Mouse (Mus musculus) E14TG2a.4 (cell line): ENCODE data around the gene Sept1.

ENCODE experiments used
- H3K27me3 ChIP-seq: 2 replicates; pipeline ENCODE4 v1.6.1; 2014; ENCODE audit warnings: low read length, control low read depth; ENCODE audit not compliant: insufficient read depth
- H3K36me3 ChIP-seq: 2 replicates; pipeline ENCODE4 v1.6.1; 2014; ENCODE audit warnings: low read length, control low read depth; ENCODE audit not compliant: insufficient read depth
- H3K4me1 ChIP-seq: replicated peaks from 2 replicates; pipeline ENCODE4 v1.6.1; 2014; ENCODE audit warnings: low read depth, low read length, control low read depth
- H3K4me3 ChIP-seq: replicated peaks from 2 replicates; pipeline ENCODE4 v1.5.1; 2014; ENCODE audit warnings: mild to moderate bottlenecking, low read length
- H3K9me3 ChIP-seq: 2 replicates; pipeline ENCODE4 v1.6.1; 2014; ENCODE audit warnings: low read length, control low read depth
- CTCF ChIP-seq: conservative IDR thresholded peaks from 2 replicates; pipeline ENCODE4 v1.5.1; 2014; ENCODE audit warnings: low read length
- NANOG ChIP-seq: IDR thresholded peaks from 2 replicates; pipeline ENCODE4 v1.6.1; 2014; ENCODE audit warnings: borderline replicate concordance, low read length, mixed read lengths
- POU5F1 ChIP-seq: IDR thresholded peaks from 2 replicates; pipeline ENCODE4 v1.6.1; 2014; ENCODE audit warnings: low read length, borderline replicate concordance

Gene Sept1

DNA sequence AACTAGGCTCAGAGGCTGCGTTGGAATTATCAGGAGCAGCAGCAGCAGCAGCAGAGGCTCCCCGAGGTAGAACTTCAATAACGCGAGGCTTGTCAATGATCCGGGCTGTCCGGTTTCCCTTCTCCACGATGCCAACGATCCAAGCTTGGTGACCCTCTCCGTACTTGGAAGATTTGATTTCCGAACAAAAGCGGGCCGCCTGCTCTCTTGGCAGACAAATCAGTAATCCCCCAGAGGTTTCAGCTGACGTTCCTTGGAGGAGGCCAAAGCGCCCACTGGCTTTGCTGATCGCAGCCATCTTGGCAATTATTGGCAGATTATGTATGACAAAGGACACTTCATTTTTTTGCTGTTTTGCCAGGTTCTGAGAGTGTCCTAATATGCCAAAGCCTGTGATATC lies 39.6 kb upstream of the Sept1 start:
- H3K4me1 ChIP-seq, result peaks cover 61% of the 10 kb centered on the region
- H3K4me3 ChIP-seq, result peak overlapping the region; percentile 98
- TF ChIP-seq CTCF, result no peak
- TF ChIP-seq NANOG, result no peak
- H3K27me3 ChIP-seq, result no peaks in the 10 kb centered on the region
- H3K36me3 ChIP-seq, result peaks cover 30% of the 10 kb centered on the region
- H3K9me3 ChIP-seq, result peaks cover 3% of the 10 kb centered on the region; the same call in 1 of the 2 replicates

GRCm38 (mm10) chr7:127271093-127271492 lies 38.2 kb upstream of the Sept1 start:
- no peaks in the 10 kb centered on the region for H3K27me3 ChIP-seq
- H3K9me3 ChIP-seq, result peaks cover 3% of the 10 kb centered on the region; the same call in 1 of the 2 replicates
- H3K4me3 ChIP-seq, result peak overlapping the region; percentile 98
- H3K36me3 ChIP-seq, result peaks cover 30% of the 10 kb centered on the region
- TF ChIP-seq POU5F1, result no peak
- TF ChIP-seq CTCF, result no peak
- TF ChIP-seq NANOG, result no peak
- peaks cover 48% of the 10 kb centered on the region for H3K4me1 ChIP-seq

- no peak overlapping the region for H3K4me3 ChIP-seq
- H3K9me3 ChIP-seq, result peaks cover 3% of the 10 kb centered on the region; the same call in 1 of the 2 replicates
- H3K27me3 ChIP-seq, result no peaks in the 10 kb centered on the region
- peaks cover 30% of the 10 kb centered on the region for H3K36me3 ChIP-seq
- peaks cover 44% of the 10 kb centered on the region for H3K4me1 ChIP-seq
- TF ChIP-seq POU5F1 (no peak), NANOG (no peak), CTCF (no peak)
Observed at GRCm38 (mm10) chr7:127270666-127271065, 37.7 kb upstream of the Sept1 start.

DNA sequence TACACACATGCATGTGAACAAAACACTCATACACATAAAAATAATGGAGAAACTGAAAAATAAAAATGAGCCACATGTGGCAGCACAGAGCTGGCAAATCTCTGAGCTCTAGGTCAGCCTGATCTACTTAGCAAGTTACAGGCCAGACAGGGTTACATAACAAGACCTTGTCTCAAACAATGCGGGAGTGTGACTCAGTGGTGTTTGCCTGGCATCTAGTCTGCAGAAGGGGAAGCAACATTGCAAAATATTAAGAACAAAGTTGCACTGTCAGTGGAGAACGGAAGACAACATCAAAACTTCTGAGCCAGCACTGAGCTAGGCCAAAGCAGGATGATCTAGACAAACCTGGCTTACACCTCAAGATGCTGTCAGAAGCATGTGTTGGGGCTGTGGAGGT lies 37.3 kb upstream of the Sept1 start:
- no peaks in the 10 kb centered on the region for H3K27me3 ChIP-seq
- peaks cover 43% of the 10 kb centered on the region for H3K4me1 ChIP-seq
- TF ChIP-seq POU5F1, result no peak
- no peak for TF ChIP-seq CTCF
- no peak for TF ChIP-seq NANOG
- H3K9me3 ChIP-seq, result peaks cover 3% of the 10 kb centered on the region; the same call in 1 of the 2 replicates
- H3K36me3 ChIP-seq, result peaks cover 30% of the 10 kb centered on the region
- no peak overlapping the region for H3K4me3 ChIP-seq

- Histone ChIP-seq H3K36me3 (peaks cover 9% of the 10 kb centered on the region), H3K27me3 (no peaks in the 10 kb centered on the region), H3K4me3 (no peak overlapping the region), H3K9me3 (peaks cover 3% of the 10 kb centered on the region; the same call in 1 of the 2 replicates), H3K4me1 (peaks cover 20% of the 10 kb centered on the region)
- TF ChIP-seq NANOG (no peak), CTCF (no peak), POU5F1 (no peak)
Observed at GRCm38 (mm10) chr7:127263526-127263925, 30.6 kb upstream of the Sept1 start.

DNA sequence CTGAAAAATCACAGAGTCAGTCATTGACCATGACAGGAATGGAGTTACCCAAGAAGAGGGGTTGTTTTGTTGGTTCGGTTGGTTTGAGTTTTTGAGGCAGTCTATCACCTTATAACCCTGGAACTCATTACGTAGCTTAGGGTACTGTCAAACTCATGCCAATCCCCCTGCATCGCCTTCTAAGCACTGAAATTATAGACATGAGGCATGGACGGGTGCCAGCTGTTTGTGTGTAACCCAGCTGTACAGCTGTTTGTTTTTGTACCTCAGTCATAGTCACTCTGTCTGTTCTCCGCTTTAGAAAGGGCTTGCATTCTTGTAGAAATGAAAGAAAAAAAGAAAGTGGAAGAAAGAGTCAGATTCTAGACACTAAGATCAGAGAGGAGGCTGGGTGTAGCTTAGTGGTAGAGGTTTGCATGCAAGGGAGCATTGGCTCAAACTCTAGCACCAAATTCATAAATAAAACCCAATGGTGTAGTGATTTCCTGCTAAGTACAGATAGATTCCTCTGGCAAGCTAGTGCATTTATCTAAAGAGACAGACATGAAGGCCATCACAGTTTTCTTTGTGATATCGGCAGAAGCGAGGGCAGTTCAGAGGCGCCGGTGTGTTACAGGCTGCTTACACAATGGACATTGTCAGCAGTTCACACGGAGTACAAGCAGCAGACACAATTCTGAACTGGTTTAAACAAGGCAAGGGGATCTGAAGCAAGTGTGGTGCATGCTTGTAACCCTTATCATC lies 29.5 kb upstream of the Sept1 start:
- H3K27me3 ChIP-seq, result no peaks in the 10 kb centered on the region
- H3K4me3 ChIP-seq, result no peak overlapping the region
- peaks cover 32% of the 10 kb centered on the region for H3K4me1 ChIP-seq
- no peaks in the 10 kb centered on the region for H3K9me3 ChIP-seq
- H3K36me3 ChIP-seq, result peaks cover 20% of the 10 kb centered on the region
- TF ChIP-seq POU5F1, result no peak
- no peak for TF ChIP-seq NANOG

DNA sequence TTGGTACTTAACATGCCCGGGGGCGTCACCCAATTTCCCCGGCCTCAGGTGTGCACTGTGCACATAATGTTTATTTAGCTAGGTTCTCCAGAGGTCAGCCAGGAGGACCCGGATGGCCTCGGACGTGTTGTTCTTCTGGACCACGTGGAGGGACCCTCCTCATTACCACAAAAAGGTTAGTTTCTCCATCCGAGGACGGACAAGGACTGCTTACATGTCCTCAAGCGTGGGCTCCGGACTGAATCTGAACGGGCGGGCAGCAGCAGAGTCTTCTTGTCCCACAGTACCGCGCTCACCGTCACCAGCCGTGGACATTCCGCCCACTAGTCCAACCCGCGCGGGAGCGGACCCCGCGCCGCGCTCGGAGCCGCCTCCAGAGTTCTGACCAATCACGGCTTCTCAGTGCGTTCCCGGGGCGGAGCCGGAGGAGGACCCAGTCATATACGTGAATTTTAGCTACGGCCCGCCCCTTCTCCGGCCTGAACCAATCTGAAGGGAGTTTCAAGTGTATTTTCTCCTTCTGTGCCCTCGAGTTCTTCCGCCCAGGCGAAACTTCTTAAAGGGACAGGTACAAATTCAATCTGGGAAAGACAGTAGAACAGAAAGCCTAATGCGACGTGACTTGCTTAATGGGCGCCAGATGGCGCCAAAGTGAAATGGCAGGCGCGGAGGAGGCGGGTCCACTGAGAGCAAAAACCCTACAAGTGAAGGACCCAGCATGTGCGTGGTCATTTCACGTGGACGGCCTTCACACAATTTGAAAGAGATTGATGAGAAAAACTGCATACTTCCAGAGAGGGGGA lies 27.6 kb upstream of the Sept1 start, which contains the start of gene Dctpp1:
TSS of gene Dctpp1 (minus strand) at position 401 of the 803 bp plus-strand sequence.
- Histone ChIP-seq H3K36me3 (peaks cover 39% of the 10 kb centered on the region), H3K9me3 (no peaks in the 10 kb centered on the region)
- TF ChIP-seq NANOG (no peak), POU5F1 (no peak), CTCF (peak; percentile 65)

DNA sequence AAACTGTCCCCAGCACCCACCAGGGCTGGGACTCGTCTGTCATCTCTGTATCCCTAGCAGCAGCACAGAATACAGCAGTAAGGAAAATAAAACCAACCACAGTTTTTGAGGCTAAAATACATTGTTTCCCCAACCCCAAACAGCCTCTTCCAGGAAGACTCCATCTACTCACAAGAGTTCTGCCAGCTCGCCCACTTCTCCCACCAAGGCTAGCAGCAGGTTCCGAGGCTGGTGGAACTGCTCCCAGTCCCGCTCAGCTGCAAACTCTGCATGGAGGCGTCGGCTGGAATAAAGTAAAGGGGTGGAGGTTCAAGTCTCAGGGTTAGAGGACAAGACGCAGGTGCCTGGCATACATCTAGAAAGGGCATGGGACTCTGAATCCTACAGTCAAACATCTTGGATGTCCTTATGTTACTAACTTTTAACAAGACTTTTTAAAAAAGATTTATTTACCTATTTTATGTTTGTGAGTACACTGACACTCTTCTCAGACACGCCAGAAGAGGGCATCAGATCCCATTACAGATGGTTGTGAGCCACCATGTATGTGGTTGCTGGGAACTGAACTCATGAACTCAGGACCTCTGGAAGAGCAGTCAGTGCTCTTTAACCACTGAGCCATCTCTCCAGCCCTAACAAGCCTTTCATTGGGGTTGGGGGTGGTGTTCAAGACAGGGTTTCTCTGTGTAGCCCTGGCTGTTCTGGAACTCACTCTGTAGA lies 26.4 kb upstream of the Sept1 start:
- TF ChIP-seq CTCF, result no peak
- TF ChIP-seq POU5F1, result no peak
- no peak for TF ChIP-seq NANOG
- Histone ChIP-seq H3K27me3 (no peaks in the 10 kb centered on the region), H3K4me1 (peaks cover 60% of the 10 kb centered on the region), H3K36me3 (peaks cover 44% of the 10 kb centered on the region), H3K9me3 (no peaks in the 10 kb centered on the region), H3K4me3 (peak overlapping the region; percentile 98)

More for the DNA sequence above, 27.6 kb upstream of the Sept1 start, which contains the start of gene Dctpp1:
- no peaks in the 10 kb centered on the region for H3K27me3 ChIP-seq
- peak within 1 kb of the TSS; percentile 98 for H3K4me3 ChIP-seq
- H3K4me1 ChIP-seq, result peaks cover 50% of the 10 kb centered on the region
